10 mouse cellular contexts compared by ENCODE assay signal in the genomic region with DNA sequence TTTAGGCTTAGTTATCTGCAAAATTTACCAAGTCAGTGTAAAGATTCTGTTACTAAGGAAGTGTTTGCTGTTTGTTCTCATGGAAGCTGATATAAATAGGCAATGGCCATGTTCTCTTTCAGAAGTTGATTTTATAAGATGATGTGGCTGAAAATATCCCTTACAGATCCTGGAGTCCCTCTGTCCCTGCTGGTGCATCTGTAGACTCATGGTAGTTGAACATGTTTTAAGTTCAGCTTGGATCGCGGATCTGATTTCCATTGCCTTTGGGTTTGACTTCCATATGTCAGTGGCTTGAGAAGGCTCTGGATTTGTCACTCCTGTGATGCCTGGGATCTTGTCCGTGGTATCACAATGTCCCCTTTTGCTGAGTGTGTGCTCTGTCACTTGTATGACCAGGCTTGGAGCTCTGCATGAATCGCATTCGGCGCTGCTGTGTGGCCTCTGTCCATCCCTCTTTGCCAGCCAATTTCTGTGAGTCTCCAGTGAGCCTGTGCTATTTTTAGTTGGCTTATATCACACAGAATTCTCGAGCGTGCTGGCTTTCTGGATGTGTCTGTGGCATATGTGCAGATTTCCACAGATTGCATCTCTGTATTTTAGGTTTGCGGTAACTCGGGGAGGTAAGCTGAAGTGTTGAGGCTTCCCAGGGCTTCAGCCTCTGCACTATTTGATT. TPM values are rescaled to one million over a fixed set of nuclear protein-coding genes. Genes with fewer than 3 reads are reported as not detected.
DNase-seq lines count a peak whose midpoint lies in the region; ATAC-seq and TF ChIP-seq lines count a peak whose summit lies in the region.
"Had no signal": no experiment of that assay in that cellular context is flagged by ENCODE, and none has a peak within 500 bp of the region (broad histone marks: within the 10 kb centered on the region; RNA-seq: fewer than 3 reads in every experiment).

No protein-coding gene starts in this region.

- H3K36me3 ChIP-seq in heart, embryonic 12.5 days = no peaks in the 10 kb centered on the region
- H3K36me3 ChIP-seq in neural tube, embryonic 15.5 days = no peaks in the 10 kb centered on the region
- no peaks in the 10 kb centered on the region for H3K36me3 ChIP-seq in stomach, postnatal 0 days (ENCODE audit: control insufficient read depth, insufficient read depth, low read length)

- no peaks in the 10 kb centered on the region for H3K27me3 ChIP-seq in heart, embryonic 12.5 days (replicated peaks)
- no peaks in the 10 kb centered on the region for H3K27me3 ChIP-seq in neural tube, embryonic 15.5 days (replicated peaks)
- H3K27me3 ChIP-seq in stomach, postnatal 0 days (ENCODE audit: control insufficient read depth, insufficient read depth, low read length) = no peaks in the 10 kb centered on the region

- DNase-seq in heart, adult 11 months = peak; percentile 90
- DNase-seq in heart, postnatal 25 days (ENCODE audit: low spot score) = no peak
- peak; percentile 62 for DNase-seq in cerebellum, adult 9-11 months
- DNase-seq in left cerebral cortex, postnatal 10 days (ENCODE audit: extremely low spot score in 1 of 2, low spot score in 2 of 2) = peak; percentile 33 to 66
- DNase-seq in stomach, postnatal 0 days (ENCODE audit: low spot score) = no peak
- no peak for DNase-seq in kidney, postnatal 4 days
- DNase-seq: lung, postnatal 14 days; thymus, adult 18-20 months had no signal

- peaks cover 12% of the 10 kb centered on the region; the same call in 1 of the 2 replicates for H3K9me3 ChIP-seq in heart, embryonic 12.5 days (replicated peaks)
- H3K9me3 ChIP-seq in neural tube, embryonic 15.5 days (replicated peaks) = no peaks in the 10 kb centered on the region
- no peaks in the 10 kb centered on the region for H3K9me3 ChIP-seq in stomach, postnatal 0 days (ENCODE audit: control insufficient read depth, low read length)

- 0 out of 2 replicates have a peak overlapping the region, but pooled peaks have one; percentile 5 for H3K4me3 ChIP-seq in heart, embryonic 12.5 days
- no peak overlapping the region for H3K4me3 ChIP-seq in neural tube, embryonic 15.5 days (replicated peaks)
- no peak overlapping the region for H3K4me3 ChIP-seq in stomach, postnatal 0 days (ENCODE audit: low read depth, low read length)

- TF ChIP-seq CTCF in stomach, postnatal 0 days (IDR thresholded peaks at IDR 0.05; ENCODE audit: low read depth) = no peak

- no peak overlapping the region for H3K9ac ChIP-seq in heart, embryonic 12.5 days
- no peak overlapping the region for H3K9ac ChIP-seq in neural tube, embryonic 15.5 days (replicated peaks)
- H3K9ac ChIP-seq in stomach, postnatal 0 days (ENCODE audit: low read length) = no peak overlapping the region

- WGBS in heart, embryonic 12.5 days = 48% methylated on average over 10 of the region's 10 CpGs
- WGBS in neural tube, embryonic 15.5 days = 89% methylated on average over 10 of the region's 10 CpGs
- 81% methylated on average over 10 of the region's 10 CpGs for WGBS in stomach, postnatal 0 days

- H3K4me1 ChIP-seq in heart, embryonic 12.5 days (replicated peaks) = peaks cover 31% of the 10 kb centered on the region
- H3K4me1 ChIP-seq in neural tube, embryonic 15.5 days = no peaks in the 10 kb centered on the region
- no peaks in the 10 kb centered on the region for H3K4me1 ChIP-seq in stomach, postnatal 0 days (replicated peaks; ENCODE audit: control insufficient read depth, insufficient read depth)

- no peak for TF ChIP-seq EP300 in stomach, postnatal 0 days (optimal IDR thresholded peaks at IDR 0.05)

- ATAC-seq in heart, embryonic 12.5 days (ENCODE audit: insufficient number of reproducible peaks, low FRiP score) = no peak
- no peak for ATAC-seq in neural tube, embryonic 15.5 days (ENCODE audit: low FRiP score)
- no peak for ATAC-seq in stomach, postnatal 0 days (ENCODE audit: low FRiP score, low TSS enrichment)

- H3K4me2 ChIP-seq in heart, embryonic 12.5 days = peak overlapping the region; percentile 51
- H3K4me2 ChIP-seq in neural tube, embryonic 15.5 days = no peak overlapping the region
- H3K4me2 ChIP-seq in stomach, postnatal 0 days (replicated peaks; ENCODE audit: low read depth) = no peak overlapping the region

- intact Hi-C loops in heart, postnatal 25 days (cut with DNase I) = no loop called here
- intact Hi-C loops in left cerebral cortex, postnatal 10 days (cut with DNase I) = loop anchor here (5.0 kb wide), 1 partner anchor 47 kb away; a partner anchor contains a TSS

- peak overlapping the region; percentile 63 for H3K27ac ChIP-seq in heart, embryonic 12.5 days (ENCODE audit: poor library complexity, severe bottlenecking)
- H3K27ac ChIP-seq in neural tube, embryonic 15.5 days (replicated peaks) = no peak overlapping the region
- no peak overlapping the region for H3K27ac ChIP-seq in stomach, postnatal 0 days (replicated peaks)

RNA-seq across cellular contexts. Expression of a gene that starts 41.3 kb away (rescaled TPM):
- 10 to 100 TPM; 15.7 to 22.9 TPM for total RNA-seq in heart, postnatal 25 days (2021)
- 259 and 289 TPM in 2 replicates for polyA plus RNA-seq in heart, embryonic 12.5 days (2016; fragmentation: Nextera tagmentation; extraction: Ambion mirVana)
- total RNA-seq in left cerebral cortex, postnatal 10 days (2021) = 10 to 100 TPM; 26.6 to 33.7 TPM
- polyA plus RNA-seq in neural tube, embryonic 15.5 days (2015; fragmentation: Nextera tagmentation; extraction: Ambion mirVana) = 186 and 258 TPM in 2 replicates
- polyA plus RNA-seq in stomach, postnatal 0 days (2015; fragmentation: Nextera tagmentation; extraction: Ambion mirVana) = 682 and 701 TPM in 2 replicates

RNA-seq across cellular contexts. Expression of a gene that starts 45.5 kb away (rescaled TPM):
- total RNA-seq in heart, postnatal 25 days (2021) = 1 to 10 TPM; 3.4 to 3.5 TPM
- polyA plus RNA-seq in heart, embryonic 12.5 days (2016; fragmentation: Nextera tagmentation; extraction: Ambion mirVana) = 2.6 TPM in 2 replicates
- 10 to 100 TPM; 55.7 to 56.3 TPM for total RNA-seq in left cerebral cortex, postnatal 10 days (2021)
- polyA plus RNA-seq in neural tube, embryonic 15.5 days (2015; fragmentation: Nextera tagmentation; extraction: Ambion mirVana) = 3.1 and 8.1 TPM in 2 replicates
- polyA plus RNA-seq in stomach, postnatal 0 days (2015; fragmentation: Nextera tagmentation; extraction: Ambion mirVana) = 1.4 and 1.7 TPM in 2 replicates

Comparison
In these comparisons a context has a peak if more than half of its experiments do, and no peak if none do; other contexts are left out.
1. DNase-seq: peak in heart, adult 11 months (single experiment), cerebellum, adult 9-11 months (single experiment) and left cerebral cortex, postnatal 10 days (2 of 2); none in heart, postnatal 25 days (single experiment), stomach, postnatal 0 days (single experiment) and kidney, postnatal 4 days (0 of 2).